Mouse (Mus musculus): ENCODE measurements around the gene Ctsw. TPM values are rescaled to one million over a fixed set of nuclear protein-coding genes. Genes with fewer than 3 reads are reported as not detected.

Gene Ctsw
- polyA plus RNA-seq, 2 experiments, result 0.33 to 0.96 TPM

GRCm38 (mm10) chr19:5444371-5444908 lies 23.9 kb downstream of the Ctsw start:
- Histone ChIP-seq H3K9ac (ENCODE audit: low read depth, low read length, severe bottlenecking) (no peak overlapping the region), H3K27ac (replicated peaks; ENCODE audit: low read depth, low read length) (no peak overlapping the region), H3K36me3 (ENCODE audit: control insufficient read depth, insufficient read depth, low read length) (no peaks in the 10 kb centered on the region), H3K4me2 (replicated peaks; ENCODE audit: low read depth, low read length, severe bottlenecking) (no peak overlapping the region), H3K4me3 (replicated peaks; ENCODE audit: low read length) (no peak overlapping the region), H3K9me3 (ENCODE audit: control insufficient read depth, low read length) (no peaks in the 10 kb centered on the region; the same call in 1 of the 2 replicates), H3K4me1 (ENCODE audit: control insufficient read depth, insufficient read depth, low read length) (peaks cover 9% of the 10 kb centered on the region), H3K27me3 (ENCODE audit: control insufficient read depth, insufficient read depth, low read length) (peaks cover 37% of the 10 kb centered on the region)
- DNase-seq (ENCODE audit: low spot score) (no peak), ATAC-seq (ENCODE audit: low FRiP score, low read depth) (no peak)
- 54% methylated on average over 9 of the region's 9 CpGs for WGBS
- no peak for TF ChIP-seq POLR2A (IDR thresholded peaks at IDR 0.05; ENCODE audit: borderline replicate concordance, extremely low read depth, insufficient read depth, insufficient read length)

DNA sequence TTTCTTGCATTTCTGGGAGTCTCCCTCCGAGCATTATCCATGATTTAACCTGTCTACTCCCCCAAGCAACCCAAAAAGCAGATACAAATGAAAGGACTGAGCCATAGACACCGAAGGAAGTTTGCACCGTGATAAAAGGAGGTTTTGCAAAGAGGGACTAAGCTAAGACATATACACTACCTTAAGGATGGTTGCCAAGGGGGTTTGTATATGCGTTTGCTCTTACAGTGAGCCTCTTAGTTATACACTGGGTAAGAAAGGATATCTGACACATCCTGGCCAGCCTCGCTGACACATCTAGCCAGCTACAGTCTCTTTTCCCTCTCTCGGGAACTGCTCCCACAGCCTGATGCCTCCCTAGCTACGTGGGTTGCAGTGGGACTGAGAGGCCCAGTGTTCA lies 34.4 kb downstream of the Ctsw start:
- Histone ChIP-seq H3K36me3 (ENCODE audit: control insufficient read depth, insufficient read depth, low read length) (0 out of 2 replicates have a peak, but pooled peaks cover 4% of the 10 kb centered on the region), H3K27ac (replicated peaks; ENCODE audit: low read depth, low read length) (no peak overlapping the region), H3K9me3 (ENCODE audit: control insufficient read depth, low read length) (no peaks in the 10 kb centered on the region), H3K27me3 (ENCODE audit: control insufficient read depth, insufficient read depth, low read length) (no peaks in the 10 kb centered on the region), H3K4me2 (replicated peaks; ENCODE audit: low read depth, low read length, severe bottlenecking) (peak overlapping the region; percentile 61), H3K4me1 (ENCODE audit: control insufficient read depth, insufficient read depth, low read length) (peaks cover 14% of the 10 kb centered on the region), H3K4me3 (replicated peaks; ENCODE audit: low read length) (no peak overlapping the region), H3K9ac (ENCODE audit: low read depth, low read length, severe bottlenecking) (no peak overlapping the region)
- WGBS, result 67% methylated on average over 7 of the region's 7 CpGs
- ATAC-seq (ENCODE audit: low FRiP score, low read depth) (no peak), DNase-seq (ENCODE audit: low spot score) (no peak)
- TF ChIP-seq POLR2A (IDR thresholded peaks at IDR 0.05; ENCODE audit: borderline replicate concordance, extremely low read depth, insufficient read depth, insufficient read length), result no peak

DNA sequence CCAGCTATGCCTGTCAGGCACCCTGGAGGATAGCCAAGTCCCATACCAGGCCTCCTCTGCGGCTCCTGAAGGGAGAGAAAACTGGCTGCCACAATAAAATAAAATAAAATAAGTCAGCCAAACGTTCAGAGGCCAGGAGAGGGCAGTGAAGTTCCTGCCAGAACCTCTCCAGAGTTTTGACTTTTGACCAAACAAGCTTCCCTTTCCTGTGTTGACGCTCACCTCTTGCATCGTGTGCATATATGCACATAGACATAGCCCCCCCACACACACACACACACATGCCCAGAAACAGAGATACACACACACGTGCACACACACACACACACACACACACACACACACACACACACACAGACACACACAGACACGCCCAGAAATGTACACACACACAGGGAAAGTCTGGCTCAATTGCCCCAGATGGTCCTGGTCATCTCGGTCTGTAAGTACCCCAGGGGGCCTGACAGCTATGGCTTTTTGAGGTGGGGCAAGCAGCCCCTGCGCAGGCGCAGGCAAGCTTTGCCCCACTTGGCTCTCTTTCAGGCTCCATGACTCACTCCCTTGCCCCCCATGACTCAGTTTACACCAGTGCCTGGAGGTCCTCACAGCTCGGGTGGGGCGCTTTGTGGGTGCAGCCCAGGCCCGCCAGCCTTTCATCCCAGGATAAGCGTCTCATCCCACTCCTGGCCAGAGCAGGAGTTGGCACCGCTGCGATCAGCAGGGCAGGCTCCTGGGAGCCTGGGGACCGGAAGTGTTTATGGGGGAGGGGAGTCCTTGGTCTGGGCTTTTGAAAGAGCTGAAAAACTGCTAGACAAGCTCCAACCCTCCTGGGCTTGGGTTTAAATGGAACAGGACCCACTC lies 35.1 kb downstream of the Ctsw start:
- no peaks in the 10 kb centered on the region for H3K9me3 ChIP-seq (ENCODE audit: control insufficient read depth, low read length)
- H3K27me3 ChIP-seq (ENCODE audit: control insufficient read depth, insufficient read depth, low read length), result no peaks in the 10 kb centered on the region
- peak; percentile 41; the same call in 1 of the 2 replicates for ATAC-seq (ENCODE audit: low FRiP score, low read depth)
- peak overlapping the region; percentile 58 for H3K27ac ChIP-seq (replicated peaks; ENCODE audit: low read depth, low read length)
- H3K4me2 ChIP-seq (replicated peaks; ENCODE audit: low read depth, low read length, severe bottlenecking), result peak overlapping the region; percentile 61
- peak; percentile 75 for DNase-seq (ENCODE audit: low spot score)
- H3K4me3 ChIP-seq (replicated peaks; ENCODE audit: low read length), result peak overlapping the region; percentile 30
- WGBS, result 6% methylated on average over 16 of the region's 16 CpGs
- H3K9ac ChIP-seq (ENCODE audit: low read depth, low read length, severe bottlenecking), result peak overlapping the region; percentile 43; the same call in 1 of the 2 replicates
- TF ChIP-seq POLR2A (IDR thresholded peaks at IDR 0.05; ENCODE audit: borderline replicate concordance, extremely low read depth, insufficient read depth, insufficient read length), result no peak
- peaks cover 14% of the 10 kb centered on the region for H3K4me1 ChIP-seq (ENCODE audit: control insufficient read depth, insufficient read depth, low read length)
- 0 out of 2 replicates have a peak, but pooled peaks cover 4% of the 10 kb centered on the region for H3K36me3 ChIP-seq (ENCODE audit: control insufficient read depth, insufficient read depth, low read length)

GRCm38 (mm10) chr19:5431911-5432464 lies 36.3 kb downstream of the Ctsw start:
- Histone ChIP-seq H3K9me3 (ENCODE audit: control insufficient read depth, low read length) (no peaks in the 10 kb centered on the region), H3K36me3 (ENCODE audit: control insufficient read depth, insufficient read depth, low read length) (peaks cover 10% of the 10 kb centered on the region), H3K4me3 (replicated peaks; ENCODE audit: low read length) (no peak overlapping the region), H3K27ac (replicated peaks; ENCODE audit: low read depth, low read length) (no peak overlapping the region), H3K4me2 (replicated peaks; ENCODE audit: low read depth, low read length, severe bottlenecking) (no peak overlapping the region), H3K27me3 (ENCODE audit: control insufficient read depth, insufficient read depth, low read length) (no peaks in the 10 kb centered on the region), H3K9ac (ENCODE audit: low read depth, low read length, severe bottlenecking) (no peak overlapping the region), H3K4me1 (ENCODE audit: control insufficient read depth, insufficient read depth, low read length) (peaks cover 14% of the 10 kb centered on the region)
- ATAC-seq (ENCODE audit: low FRiP score, low read depth), result no peak
- WGBS, result 70% methylated on average over 4 of the region's 4 CpGs
- TF ChIP-seq POLR2A (IDR thresholded peaks at IDR 0.05; ENCODE audit: borderline replicate concordance, extremely low read depth, insufficient read depth, insufficient read length), result no peak
- no peak for DNase-seq (ENCODE audit: low spot score)

- DNase-seq (ENCODE audit: low spot score) (no peak), ATAC-seq (ENCODE audit: low FRiP score, low read depth) (no peak)
- Histone ChIP-seq H3K9ac (ENCODE audit: low read depth, low read length, severe bottlenecking) (no peak overlapping the region), H3K36me3 (ENCODE audit: control insufficient read depth, insufficient read depth, low read length) (peaks cover 23% of the 10 kb centered on the region), H3K27me3 (ENCODE audit: control insufficient read depth, insufficient read depth, low read length) (no peaks in the 10 kb centered on the region), H3K9me3 (ENCODE audit: control insufficient read depth, low read length) (no peaks in the 10 kb centered on the region), H3K4me1 (ENCODE audit: control insufficient read depth, insufficient read depth, low read length) (peaks cover 23% of the 10 kb centered on the region), H3K27ac (replicated peaks; ENCODE audit: low read depth, low read length) (no peak overlapping the region), H3K4me2 (replicated peaks; ENCODE audit: low read depth, low read length, severe bottlenecking) (no peak overlapping the region), H3K4me3 (replicated peaks; ENCODE audit: low read length) (no peak overlapping the region)
- WGBS, result 93% methylated on average over 1 of the region's 1 CpGs
- TF ChIP-seq POLR2A (IDR thresholded peaks at IDR 0.05; ENCODE audit: borderline replicate concordance, extremely low read depth, insufficient read depth, insufficient read length), result no peak
Observed at GRCm38 (mm10) chr19:5430408-5430807, 37.9 kb downstream of the Ctsw start.
